10 mouse cellular contexts compared by ENCODE assay signal in genomic region chr14:21854271-21854670, GRCm38 (mm10). TPM values are rescaled to one million over a fixed set of nuclear protein-coding genes. Genes with fewer than 3 reads are reported as not detected.
DNase-seq lines count a peak whose midpoint lies in the region; ATAC-seq and TF ChIP-seq lines count a peak whose summit lies in the region.
"Had no signal": no experiment of that assay in that cellular context is flagged by ENCODE, and none has a peak within 500 bp of the region (broad histone marks: within the 10 kb centered on the region; RNA-seq: fewer than 3 reads in every experiment).

No protein-coding gene starts in this region.

- no peak overlapping the region for H3K27ac ChIP-seq in hindbrain, embryonic 12.5 days
- no peak overlapping the region for H3K27ac ChIP-seq in hindbrain, embryonic 14.5 days
- H3K27ac ChIP-seq in intestine, postnatal 0 days (ENCODE audit: low read depth, low read length), result no peak overlapping the region; the same call in 1 of the 2 replicates

- DNase-seq in hindbrain, embryonic 14.5 days (ENCODE audit: low spot score), result no peak
- peak; percentile 40 for DNase-seq in testis, postnatal 10 days (ENCODE audit: low spot score)
- DNase-seq in testis, postnatal 14 days (ENCODE audit: low spot score), result no peak
- DNase-seq in ovary, postnatal 10 days (ENCODE audit: low spot score), result no peak
- no peak for DNase-seq in cerebellum, adult 11 months
- DNase-seq: adrenal gland, adult 8-10 months had no signal

- peaks cover 4% of the 10 kb centered on the region; the same call in 1 of the 2 replicates for H3K27me3 ChIP-seq in hindbrain, embryonic 12.5 days
- H3K27me3 ChIP-seq in hindbrain, embryonic 14.5 days (ENCODE audit: control insufficient read depth, insufficient read depth, low read length), result no peaks in the 10 kb centered on the region
- no peaks in the 10 kb centered on the region for H3K27me3 ChIP-seq in intestine, postnatal 0 days (replicated peaks; ENCODE audit: control insufficient read depth, insufficient read depth, low read length)

- ATAC-seq in hindbrain, embryonic 12.5 days (ENCODE audit: low FRiP score), result no peak
- ATAC-seq in hindbrain, embryonic 14.5 days (ENCODE audit: low FRiP score), result no peak
- no peak for ATAC-seq in intestine, postnatal 0 days
- ATAC-seq in CD4-positive, CD25-positive, alpha-beta regulatory T cell, adult 4 months, result no peak

- H3K4me3 ChIP-seq in hindbrain, embryonic 12.5 days, result no peak overlapping the region
- H3K4me3 ChIP-seq in hindbrain, embryonic 14.5 days (replicated peaks; ENCODE audit: low read length), result no peak overlapping the region
- H3K4me3 ChIP-seq in intestine, postnatal 0 days (ENCODE audit: low read depth, low read length), result peak overlapping the region; percentile 13; the same call in 1 of the 2 replicates

- H3K36me3 ChIP-seq in hindbrain, embryonic 12.5 days, result no peaks in the 10 kb centered on the region
- H3K36me3 ChIP-seq in hindbrain, embryonic 14.5 days (replicated peaks; ENCODE audit: control insufficient read depth, insufficient read depth), result no peaks in the 10 kb centered on the region
- no peaks in the 10 kb centered on the region for H3K36me3 ChIP-seq in intestine, postnatal 0 days (ENCODE audit: control insufficient read depth, insufficient read depth)
- H3K36me3 ChIP-seq: limb, embryonic 12.5 days had no signal

- H3K4me2 ChIP-seq in hindbrain, embryonic 12.5 days (replicated peaks), result 0 out of 2 replicates have a peak overlapping the region, but pooled peaks have one; percentile 42
- no peak overlapping the region for H3K4me2 ChIP-seq in hindbrain, embryonic 14.5 days (replicated peaks)
- peak overlapping the region; percentile 58 for H3K4me2 ChIP-seq in intestine, postnatal 0 days (replicated peaks; ENCODE audit: low read depth)

- no peak for TF ChIP-seq CTCF in intestine, postnatal 0 days (IDR thresholded peaks at IDR 0.05; ENCODE audit: low read depth)

- 0 out of 2 replicates have a peak overlapping the region, but pooled peaks have one; percentile 20 for H3K9ac ChIP-seq in hindbrain, embryonic 12.5 days
- no peak overlapping the region for H3K9ac ChIP-seq in hindbrain, embryonic 14.5 days
- H3K9ac ChIP-seq in intestine, postnatal 0 days (ENCODE audit: low read depth, low read length), result no peak overlapping the region

- no peaks in the 10 kb centered on the region for H3K9me3 ChIP-seq in hindbrain, embryonic 12.5 days (replicated peaks)
- H3K9me3 ChIP-seq in hindbrain, embryonic 14.5 days (ENCODE audit: control insufficient read depth, low read length), result no peaks in the 10 kb centered on the region
- H3K9me3 ChIP-seq in intestine, postnatal 0 days (ENCODE audit: control insufficient read depth), result no peaks in the 10 kb centered on the region
- H3K9me3 ChIP-seq: limb, embryonic 12.5 days had no signal

- peaks cover 22% of the 10 kb centered on the region for H3K4me1 ChIP-seq in hindbrain, embryonic 12.5 days
- peaks cover 8% of the 10 kb centered on the region for H3K4me1 ChIP-seq in hindbrain, embryonic 14.5 days (replicated peaks; ENCODE audit: control insufficient read depth, insufficient read depth, low read length)
- H3K4me1 ChIP-seq in intestine, postnatal 0 days (replicated peaks; ENCODE audit: control insufficient read depth, insufficient read depth, low read length), result peaks cover 4% of the 10 kb centered on the region; the same call in 1 of the 2 replicates

- 83% methylated on average over 9 of the region's 9 CpGs for WGBS in hindbrain, embryonic 12.5 days
- 85% methylated on average over 9 of the region's 9 CpGs for WGBS in hindbrain, embryonic 14.5 days
- WGBS in intestine, postnatal 0 days, result 61% methylated on average over 9 of the region's 9 CpGs

RNA-seq across cellular contexts. Expression of gene Comtd1, which starts 5.5 kb away (rescaled TPM):
- 18.2 and 22.3 TPM in 2 replicates for polyA plus RNA-seq in hindbrain, embryonic 12.5 days (2016; fragmentation: Nextera tagmentation; extraction: Ambion mirVana)
- polyA plus RNA-seq in hindbrain, embryonic 14.5 days (2014; fragmentation: Nextera tagmentation; extraction: Ambion mirVana), result 55.8 and 58.0 TPM in 2 replicates
- 67.3 and 70.5 TPM in 2 replicates for polyA plus RNA-seq in intestine, postnatal 0 days (2015; fragmentation: Nextera tagmentation; extraction: Ambion mirVana)
- polyA plus RNA-seq in CD4-positive, CD25-positive, alpha-beta regulatory T cell, adult 4 months (2017; shearing (Covaris generic)), result 10 to 100 TPM; 19.0 to 20.4 TPM

RNA-seq across cellular contexts. Expression of gene Vdac2, which starts 29.2 kb away (rescaled TPM):
- polyA plus RNA-seq in hindbrain, embryonic 12.5 days (2016; fragmentation: Nextera tagmentation; extraction: Ambion mirVana), result 245 and 257 TPM in 2 replicates
- polyA plus RNA-seq in hindbrain, embryonic 14.5 days (2014; fragmentation: Nextera tagmentation; extraction: Ambion mirVana), result 305 and 316 TPM in 2 replicates
- polyA plus RNA-seq in intestine, postnatal 0 days (2015; fragmentation: Nextera tagmentation; extraction: Ambion mirVana), result 354 and 371 TPM in 2 replicates
- polyA plus RNA-seq in CD4-positive, CD25-positive, alpha-beta regulatory T cell, adult 4 months (2017; shearing (Covaris generic)), result 100 to 1,000 TPM; 239 to 241 TPM
